8 mouse cellular contexts compared by ENCODE assay signal in genomic region chr1:66467821-66468703, GRCm38 (mm10). TPM values are rescaled to one million over a fixed set of nuclear protein-coding genes. Genes with fewer than 3 reads are reported as not detected.
DNase-seq lines count a peak whose midpoint lies in the region; ATAC-seq lines count a peak whose summit lies in the region.

Gene Unc80, plus strand, starts transcription at chr1:66468367.

- no peak within 1 kb of the TSS for H3K27ac ChIP-seq in liver, embryonic 13.5 days
- peak within 1 kb of the TSS; percentile 81 for H3K27ac ChIP-seq in neural tube, embryonic 15.5 days (replicated peaks)

- H3K36me3 ChIP-seq in liver, embryonic 13.5 days: no peaks in the 10 kb centered on the region
- H3K36me3 ChIP-seq in neural tube, embryonic 15.5 days: 0 out of 2 replicates have a peak, but pooled peaks cover under 1% of the 10 kb centered on the region

- H3K27me3 ChIP-seq in liver, embryonic 13.5 days: peaks cover 24% of the 10 kb centered on the region
- H3K27me3 ChIP-seq in neural tube, embryonic 15.5 days (replicated peaks): no peaks in the 10 kb centered on the region

- H3K4me1 ChIP-seq in liver, embryonic 13.5 days (replicated peaks): no peaks in the 10 kb centered on the region
- peaks cover 13% of the 10 kb centered on the region for H3K4me1 ChIP-seq in neural tube, embryonic 15.5 days

- WGBS in liver, embryonic 13.5 days (ENCODE audit: insufficient replicate concordance): 2% methylated on average over 77 of the region's 83 CpGs
- WGBS in neural tube, embryonic 15.5 days: 2% methylated on average over 49 of the region's 83 CpGs

- peak; percentile 86 for ATAC-seq in granulocyte monocyte progenitor cell, adult 5-6 weeks (replicated peaks; ENCODE audit: poor library complexity, severe bottlenecking)
- no peak for ATAC-seq in liver, embryonic 13.5 days (ENCODE audit: low read depth)
- peak; percentile 93 for ATAC-seq in neural tube, embryonic 15.5 days (ENCODE audit: low FRiP score)

- H3K4me3 ChIP-seq in liver, embryonic 13.5 days (replicated peaks): peak within 1 kb of the TSS; percentile 46
- H3K4me3 ChIP-seq in neural tube, embryonic 15.5 days (replicated peaks): peak within 1 kb of the TSS; percentile 75

- H3K9me3 ChIP-seq in liver, embryonic 13.5 days (replicated peaks): no peaks in the 10 kb centered on the region
- H3K9me3 ChIP-seq in neural tube, embryonic 15.5 days (replicated peaks): no peaks in the 10 kb centered on the region

- no peak within 1 kb of the TSS for H3K9ac ChIP-seq in liver, embryonic 13.5 days
- peak within 1 kb of the TSS; percentile 72 for H3K9ac ChIP-seq in neural tube, embryonic 15.5 days (replicated peaks)

- peak within 1 kb of the TSS; percentile 60 for H3K4me2 ChIP-seq in liver, embryonic 13.5 days
- peak within 1 kb of the TSS; percentile 72 for H3K4me2 ChIP-seq in neural tube, embryonic 15.5 days

- peak; percentile 5 for DNase-seq in thymus, postnatal 25 days
- DNase-seq in thymus, postnatal 0 days (ENCODE audit: low spot score): no peak
- DNase-seq in embryo, embryonic 10.5 days (ENCODE audit: low spot score): peak; percentile 69
- peak; percentile 80 for DNase-seq in kidney, postnatal 10 days
- DNase-seq in liver, embryonic 13.5 days: peak; percentile 0
- no peak for DNase-seq in T-cell, adult 2 months (ENCODE audit: low spot score)

RNA-seq across cellular contexts. Expression of gene Unc80, which starts in this region (rescaled TPM):
- 0.09 and 0.12 TPM in 2 replicates for polyA plus RNA-seq in thymus, postnatal 0 days (2015; fragmentation: Nextera tagmentation; extraction: Ambion mirVana)
- total RNA-seq in granulocyte monocyte progenitor cell, adult 5-6 weeks (2014; fragmentation: Nextera tagmentation): not detected in 2 replicates
- 0.47 TPM in 1 of 2 replicates, not detected in the other for total RNA-seq in granulocyte monocyte progenitor cell, adult 5-6 weeks (2017)
- not detected in 2 replicates for polyA plus RNA-seq in liver, embryonic 13.5 days (2015; fragmentation: Nextera tagmentation; extraction: Ambion mirVana)
- 9.9 and 10.2 TPM in 2 replicates for polyA plus RNA-seq in neural tube, embryonic 15.5 days (2015; fragmentation: Nextera tagmentation; extraction: Ambion mirVana)

Comparison
In these comparisons a context has a peak if more than half of its experiments do, and no peak if none do; other contexts are left out.
1. DNase-seq: peak in thymus, postnatal 25 days (single experiment), embryo, embryonic 10.5 days (single experiment) and kidney, postnatal 10 days (single experiment); none in thymus, postnatal 0 days (single experiment) and T-cell, adult 2 months (single experiment).
2. Peak in ATAC-seq in granulocyte monocyte progenitor cell, adult 5-6 weeks; RNA of the gene not detected or under 1 TPM.
3. Peak in DNase-seq, H3K4me3 ChIP-seq and H3K4me2 ChIP-seq in liver, embryonic 13.5 days; RNA of the gene not detected or under 1 TPM.